Mouse (Mus musculus): ENCODE measurements around the gene Iqsec1.

Iqsec1 gene

GRCm38 (mm10) chr6:90887024-90887775 is 101.3 kb downstream of the Iqsec1 start:
- no peak for DNase-seq

- no peak for DNase-seq
These were observed 102.9 kb downstream of the Iqsec1 start for GRCm38 (mm10) chr6:90885626-90886025.

GRCm38 (mm10) chr6:90884631-90885030 is 103.9 kb downstream of the Iqsec1 start:
- DNase-seq = no peak

GRCm38 (mm10) chr6:90880975-90881374 is 107.5 kb downstream of the Iqsec1 start:
- no peak for DNase-seq

GRCm38 (mm10) chr6:90880404-90880803 is 108.1 kb downstream of the Iqsec1 start:
- no peak for DNase-seq

GRCm38 (mm10) chr6:90871581-90871980 is 116.9 kb downstream of the Iqsec1 start:
- peak; percentile 72 for DNase-seq

GRCm38 (mm10) chr6:90868033-90868432 is 120.5 kb downstream of the Iqsec1 start:
- no peak for DNase-seq

- no peak for DNase-seq
These were observed 127.1 kb downstream of the Iqsec1 start for GRCm38 (mm10) chr6:90861370-90861769.

- no peak for DNase-seq
These were observed 130.6 kb downstream of the Iqsec1 start for GRCm38 (mm10) chr6:90857844-90858243.

- DNase-seq = no peak
These were observed 136.1 kb downstream of the Iqsec1 start for GRCm38 (mm10) chr6:90852360-90852759.

GRCm38 (mm10) chr6:90848068-90848467 is 140.4 kb downstream of the Iqsec1 start:
- DNase-seq = peak; percentile 31

- DNase-seq = no peak
These were observed 141.0 kb downstream of the Iqsec1 start for GRCm38 (mm10) chr6:90847523-90847922.

GRCm38 (mm10) chr6:90839972-90840371 is 148.5 kb downstream of the Iqsec1 start:
- DNase-seq = no peak

- no peak for DNase-seq
These were observed 151.7 kb downstream of the Iqsec1 start for GRCm38 (mm10) chr6:90836749-90837148.

- peak; percentile 78 for DNase-seq
These were observed 158.9 kb downstream of the Iqsec1 start for GRCm38 (mm10) chr6:90829536-90829935.

- DNase-seq = no peak
These were observed 163.4 kb downstream of the Iqsec1 start for GRCm38 (mm10) chr6:90825063-90825462.

- DNase-seq = no peak
These were observed 165.2 kb downstream of the Iqsec1 start for GRCm38 (mm10) chr6:90823322-90823721.

- no peak for DNase-seq
These were observed 166.4 kb downstream of the Iqsec1 start for GRCm38 (mm10) chr6:90821916-90822602.

- no peak for DNase-seq
These were observed 168.6 kb downstream of the Iqsec1 start for GRCm38 (mm10) chr6:90819880-90820279.

GRCm38 (mm10) chr6:90818956-90819355 is 169.5 kb downstream of the Iqsec1 start:
- DNase-seq = peak; percentile 63

- DNase-seq = no peak
These were observed 171.9 kb downstream of the Iqsec1 start for GRCm38 (mm10) chr6:90816551-90816950.

- no peak for DNase-seq
These were observed 173.1 kb downstream of the Iqsec1 start for GRCm38 (mm10) chr6:90815341-90815740.

- DNase-seq = no peak
These were observed 175.0 kb downstream of the Iqsec1 start for GRCm38 (mm10) chr6:90813526-90813925.

GRCm38 (mm10) chr6:90812584-90812983 is 175.9 kb downstream of the Iqsec1 start:
- DNase-seq = no peak
